Mouse (Mus musculus) left cerebral cortex, adult 9 months (tissue): ENCODE results near the gene Fgfr2.

ENCODE experiments used
- DNase-seq, 2 experiments: peaks; one replicate each; pipeline ENCODE4 v3.0.0; 2022; ENCODE audit warnings: low spot score in 2 of 2

The Fgfr2 gene

DNA sequence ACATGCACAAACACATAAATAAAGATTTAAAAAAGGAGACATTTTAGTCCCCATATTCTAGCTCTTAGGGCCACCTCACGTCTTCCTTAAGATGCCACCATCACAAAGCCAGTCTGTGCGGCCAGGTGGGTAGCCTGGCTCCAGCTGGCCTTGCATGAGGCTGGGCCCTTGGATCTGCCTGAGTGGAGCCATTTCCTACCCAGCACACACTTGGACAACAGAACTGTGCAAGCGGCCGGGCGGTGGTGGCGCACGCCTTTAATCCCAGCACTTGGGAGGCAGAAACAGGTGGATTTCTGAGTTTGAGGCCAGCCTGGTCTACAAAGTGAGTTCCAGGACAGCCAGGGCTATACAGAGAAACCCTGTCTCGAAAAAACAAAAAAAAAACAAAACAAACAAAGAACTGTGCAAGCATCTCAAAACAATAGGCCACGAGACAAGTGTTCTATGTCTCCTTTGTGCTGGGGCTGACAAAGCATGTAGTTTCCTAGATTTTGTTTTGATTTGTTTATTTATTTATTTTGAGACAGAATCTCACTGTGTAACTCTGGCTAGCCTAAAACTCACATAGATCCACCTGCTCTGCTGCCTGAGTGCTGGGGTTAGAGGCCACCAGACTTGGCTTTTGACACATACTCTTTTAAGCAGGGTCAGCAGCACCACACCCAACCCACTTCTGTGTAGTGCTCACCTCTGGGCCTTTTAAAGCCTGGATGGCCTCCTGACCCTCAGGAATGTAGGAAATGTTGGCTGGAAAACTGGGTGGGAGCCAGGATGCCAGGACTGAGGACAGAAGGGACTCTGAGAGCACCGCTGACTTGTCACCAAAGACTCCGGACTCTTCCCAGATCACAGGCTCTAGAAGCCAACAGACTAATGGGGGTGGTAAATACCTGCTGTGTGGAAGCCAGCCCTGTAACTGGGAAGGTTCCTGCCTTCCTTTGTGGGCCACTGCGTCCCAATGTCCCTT is 400.5 kb downstream of the Fgfr2 start:
- no peak for DNase-seq

DNA sequence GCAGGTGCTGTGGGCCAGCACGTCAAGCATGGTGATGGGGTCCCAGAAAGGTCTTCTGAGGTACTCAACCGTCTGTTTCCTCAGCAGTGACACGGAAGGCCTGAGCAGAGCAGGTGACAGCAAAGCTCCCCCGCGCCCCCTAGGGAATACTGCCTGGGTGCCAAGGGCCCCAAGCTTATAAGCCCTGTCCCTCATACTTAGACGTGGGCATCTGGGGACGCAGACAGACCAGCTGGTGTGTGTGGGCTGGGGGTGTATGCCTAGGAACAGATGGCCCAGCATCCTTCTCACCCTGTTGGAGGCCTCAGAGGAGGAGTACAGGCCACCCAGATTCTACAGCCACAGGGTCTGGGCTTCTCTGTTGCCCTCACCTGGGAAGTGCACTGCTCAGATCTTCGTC is 402.6 kb downstream of the Fgfr2 start:
- peak in 1 of 2 experiments; percentile 71 for DNase-seq

DNA sequence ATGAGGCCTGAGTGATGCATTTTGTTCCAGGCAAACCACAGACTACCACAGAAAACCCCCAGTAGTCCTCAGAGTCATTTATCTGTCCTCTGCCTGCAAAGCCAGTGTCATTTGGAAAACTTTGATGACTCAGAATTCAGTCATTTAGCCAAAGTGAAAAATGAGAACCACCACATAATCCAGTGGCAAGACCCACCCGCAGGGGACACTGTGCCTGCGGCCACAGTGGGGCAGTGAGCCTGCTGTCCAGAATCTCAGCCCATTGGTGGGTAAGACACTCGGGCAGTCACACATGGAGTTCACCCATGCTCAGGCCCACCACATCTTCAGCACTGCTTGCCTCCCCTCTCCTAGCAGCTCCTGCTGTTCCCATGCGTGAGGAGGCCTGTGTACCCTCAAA is 403.6 kb downstream of the Fgfr2 start:
- DNase-seq = no peak

DNA sequence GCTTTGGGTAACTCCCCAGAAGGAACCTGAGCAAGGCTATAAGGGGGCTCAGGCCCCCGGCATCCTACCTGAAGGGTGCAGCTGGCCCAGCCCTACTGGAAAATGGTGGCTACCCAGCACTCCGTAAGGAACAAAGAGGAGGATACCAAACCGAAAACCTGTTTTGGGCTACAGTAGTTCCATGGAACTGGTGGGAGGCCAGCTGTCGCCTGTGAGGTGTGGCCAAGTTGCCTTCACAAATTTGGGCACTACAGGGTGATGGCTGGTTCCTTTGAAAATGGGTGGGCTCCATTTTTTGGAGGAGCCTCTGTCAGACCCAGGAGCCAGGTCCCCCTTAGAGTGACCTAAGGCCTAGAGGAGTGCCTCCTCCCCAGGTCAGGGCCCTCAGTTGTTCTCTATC is 407.9 kb downstream of the Fgfr2 start:
- no peak for DNase-seq

DNA sequence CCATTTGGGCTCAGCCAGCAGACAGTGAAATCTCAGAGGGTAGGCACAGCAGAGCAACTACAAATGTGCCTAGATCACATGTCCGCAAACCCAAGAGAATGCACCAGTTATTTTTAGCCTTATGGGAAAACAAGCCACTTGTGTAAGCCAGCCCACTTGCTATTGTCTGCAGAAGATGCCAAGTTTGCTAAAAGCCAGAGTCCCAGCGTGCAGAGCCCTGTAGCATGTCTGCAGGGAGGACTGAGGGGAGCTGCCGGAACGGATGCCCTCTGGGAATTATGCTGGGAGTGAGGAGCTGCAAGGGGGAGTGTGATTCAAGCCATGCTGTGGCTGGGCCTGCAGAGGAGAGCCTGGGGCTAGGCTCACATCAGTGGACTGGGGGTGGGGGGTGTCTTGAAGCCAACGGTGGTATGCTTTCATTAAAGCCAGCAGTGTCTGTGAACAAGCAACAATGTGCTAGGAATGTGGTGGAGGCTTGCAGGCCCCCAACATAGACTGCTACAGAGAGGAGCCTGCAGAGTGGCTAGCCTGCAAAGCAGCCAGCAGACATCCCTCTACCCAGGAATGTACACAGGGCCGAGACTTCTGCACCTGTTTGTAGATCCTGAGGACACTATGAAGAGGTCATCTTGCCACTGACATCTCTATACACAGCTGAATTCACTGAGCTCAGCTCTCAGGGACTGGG is 408.8 kb downstream of the Fgfr2 start:
- DNase-seq = peak; percentile 73 to 78

DNA sequence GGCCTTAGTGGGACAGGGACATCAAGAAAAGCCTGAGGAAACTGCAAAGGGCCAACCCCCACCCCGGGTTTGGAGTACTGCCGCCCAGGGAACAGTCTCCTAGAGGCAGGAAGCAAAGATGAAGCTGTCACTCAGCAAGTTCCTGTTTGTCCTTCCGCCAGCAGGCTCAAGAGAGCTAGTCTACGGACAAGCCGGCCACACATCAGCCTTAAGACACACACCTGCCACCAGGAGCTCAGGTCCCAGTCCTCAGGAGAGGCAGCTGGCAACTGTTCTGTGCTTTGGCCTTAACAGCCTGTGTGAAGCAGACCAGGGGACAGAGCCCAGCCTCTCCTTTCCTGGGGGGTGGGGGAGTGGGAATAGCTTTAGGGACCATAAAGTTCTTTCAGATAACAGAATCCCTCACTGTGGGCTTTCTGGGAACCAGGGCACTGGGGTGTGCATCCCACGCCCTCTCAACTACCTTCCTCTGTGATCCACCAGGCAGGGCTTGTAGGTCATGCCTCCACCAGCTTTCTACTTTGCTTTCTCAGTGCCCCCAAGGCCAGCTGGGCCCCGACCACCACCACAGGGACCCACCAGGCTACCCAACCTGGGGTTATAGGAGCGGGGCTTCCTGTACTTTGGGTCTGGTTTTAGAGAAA is 409.5 kb downstream of the Fgfr2 start:
- no peak for DNase-seq

DNA sequence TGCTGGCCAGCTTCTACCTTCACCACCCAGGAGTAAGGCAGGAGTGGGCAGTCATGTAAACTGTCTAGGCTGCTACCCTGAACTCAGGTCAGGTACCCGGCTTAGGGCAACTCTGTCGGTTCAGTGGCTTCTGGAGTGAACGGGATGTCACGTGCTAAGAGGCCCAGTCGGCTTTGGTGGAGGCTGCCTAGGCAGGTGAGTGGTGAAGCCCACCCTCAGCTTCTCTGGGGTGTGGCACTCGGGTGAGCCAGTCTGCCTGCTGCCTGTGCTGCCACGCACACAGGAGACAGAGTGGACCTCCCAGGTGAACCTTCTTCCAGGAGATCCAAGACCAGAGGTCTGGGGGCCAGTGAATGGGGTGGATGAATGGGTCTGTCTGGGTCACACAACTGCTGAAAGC is 410.2 kb downstream of the Fgfr2 start:
- no peak for DNase-seq

DNA sequence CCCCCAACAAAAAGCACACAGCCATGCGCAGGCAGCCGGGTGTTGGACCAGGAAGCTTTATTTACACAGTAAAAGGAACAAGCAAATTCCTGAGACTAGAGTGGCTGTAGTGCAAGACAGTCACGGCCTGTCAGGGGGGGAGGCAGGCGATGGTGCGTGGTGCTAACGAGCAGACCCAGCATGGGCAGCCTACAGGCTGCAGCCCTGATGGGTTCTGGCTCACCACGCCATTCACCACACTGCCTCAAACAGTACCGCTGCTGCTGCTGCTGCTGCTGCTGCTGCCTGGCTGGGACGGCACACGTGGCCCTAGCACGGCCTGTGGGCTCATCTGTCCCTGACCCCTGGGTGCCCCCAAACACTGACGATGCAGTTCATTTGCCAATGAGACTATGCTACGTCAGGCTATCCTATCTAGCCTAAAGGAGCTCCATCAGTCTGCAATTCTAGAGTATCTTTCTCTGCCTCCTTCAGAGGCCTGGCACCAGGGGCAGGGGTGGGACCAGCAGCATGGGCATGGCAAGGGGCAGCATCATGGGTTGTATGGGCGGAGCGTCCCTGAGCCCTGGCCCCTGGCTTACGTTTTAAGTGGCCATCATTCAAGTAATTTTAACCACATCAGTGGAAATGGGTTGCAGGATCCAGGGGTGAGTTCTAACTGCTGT is 411.0 kb downstream of the Fgfr2 start:
- no peak for DNase-seq

DNA sequence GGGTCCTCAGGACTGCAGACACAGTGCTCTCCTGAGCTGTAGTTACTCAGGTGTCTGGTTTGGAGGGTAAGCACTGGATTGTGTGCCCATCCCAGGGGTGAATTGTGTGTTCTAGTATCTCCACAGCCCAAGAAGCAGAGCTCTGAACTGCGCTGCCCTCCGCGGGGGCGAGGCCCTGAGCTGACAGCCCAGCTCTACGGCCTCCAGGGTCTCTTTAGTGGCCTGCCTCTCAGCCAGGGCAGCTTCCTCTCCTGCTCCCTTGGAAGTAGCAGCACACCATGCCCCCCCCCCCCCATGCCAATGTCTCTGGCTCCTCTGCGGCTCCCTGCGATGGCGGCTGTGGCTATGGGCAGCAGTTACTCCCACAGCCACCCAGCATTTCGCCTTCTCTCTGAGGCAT is 411.6 kb downstream of the Fgfr2 start:
- DNase-seq = no peak

DNA sequence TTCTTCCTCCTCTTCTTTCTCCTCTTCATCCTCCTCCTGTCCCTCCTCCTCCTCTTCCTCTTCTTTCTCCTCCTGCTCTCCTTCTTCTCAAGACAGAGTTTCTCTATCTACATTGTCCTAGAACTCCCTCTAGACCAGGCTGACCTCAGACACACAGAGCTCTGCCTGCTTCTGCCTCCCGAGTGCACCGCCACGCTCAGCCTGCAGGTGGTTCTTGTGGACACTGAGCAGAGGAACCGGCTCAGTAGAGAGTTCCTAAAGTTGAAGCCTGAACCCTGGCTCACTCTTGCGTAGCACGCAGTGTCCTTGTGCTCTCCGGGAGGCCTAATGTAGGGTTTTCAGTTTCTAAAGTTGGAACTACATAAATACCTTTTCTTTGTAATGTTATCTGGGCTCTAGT is 418.0 kb downstream of the Fgfr2 start:
- DNase-seq = no peak

DNA sequence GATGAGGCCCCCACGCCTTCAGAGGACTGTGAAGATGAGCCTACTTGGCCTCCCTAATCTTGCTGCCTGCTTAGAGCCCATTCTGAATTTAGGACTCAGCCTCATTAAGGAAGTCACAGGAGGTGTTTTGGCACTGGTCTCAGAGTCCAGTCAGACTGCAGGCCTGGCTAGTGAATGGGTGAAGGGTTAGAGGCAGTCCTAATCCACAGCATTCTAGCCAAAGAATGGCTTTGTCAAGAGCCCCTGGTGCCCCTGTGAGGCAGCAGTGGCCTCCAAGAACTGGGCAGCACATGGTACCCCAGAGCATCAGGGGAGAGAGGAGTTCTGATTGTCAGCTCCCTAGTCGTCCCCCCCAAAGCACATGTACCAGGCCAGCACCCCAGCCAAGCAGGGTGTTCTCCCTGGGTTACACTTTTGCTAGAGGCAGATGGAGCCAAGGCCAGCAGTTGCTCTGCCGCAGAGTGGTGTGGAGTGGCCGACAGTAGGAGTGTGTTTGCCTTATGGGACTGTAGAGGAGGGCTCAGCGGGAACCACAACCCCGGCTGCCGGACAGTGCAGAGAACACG is 418.8 kb downstream of the Fgfr2 start:
- no peak for DNase-seq

DNA sequence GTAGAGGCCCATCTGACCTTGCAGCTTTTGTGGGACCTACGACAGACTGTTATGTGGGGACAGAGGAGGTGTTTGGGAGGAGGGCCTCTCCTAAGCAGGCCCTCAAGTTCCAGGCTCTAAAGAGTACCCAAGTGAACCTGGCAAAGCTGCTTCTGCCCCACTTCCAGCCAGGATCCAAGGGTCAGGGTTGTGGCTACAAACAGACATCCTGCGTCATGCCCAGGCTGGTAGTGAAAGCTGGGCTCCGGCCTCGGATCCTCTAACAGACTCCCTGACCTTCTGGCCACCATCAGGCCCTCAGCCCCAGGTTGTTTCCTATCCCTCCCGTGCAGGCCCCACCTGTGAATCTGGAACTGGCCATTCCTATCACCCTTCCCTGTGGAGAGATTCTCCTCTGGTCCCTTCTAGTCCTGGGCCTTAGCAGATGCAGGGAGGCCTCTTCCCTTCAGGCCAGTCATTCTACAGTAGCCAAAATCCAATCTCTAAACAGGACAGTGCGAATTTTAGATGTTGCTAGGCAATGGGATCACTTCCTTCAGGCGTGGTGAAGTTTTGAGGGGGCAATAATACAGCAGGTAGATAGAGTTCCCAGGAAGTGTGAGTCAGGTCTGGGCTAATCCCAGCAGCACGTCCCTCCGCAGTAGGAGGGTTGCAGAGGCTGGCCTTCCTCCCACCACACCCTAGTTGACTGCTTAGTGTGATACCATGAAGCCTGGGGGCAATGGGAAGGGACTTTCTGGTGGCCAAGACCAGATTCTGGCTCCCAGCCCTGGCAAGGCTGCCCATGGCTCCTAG is 419.4 kb downstream of the Fgfr2 start:
- DNase-seq = no peak

DNA sequence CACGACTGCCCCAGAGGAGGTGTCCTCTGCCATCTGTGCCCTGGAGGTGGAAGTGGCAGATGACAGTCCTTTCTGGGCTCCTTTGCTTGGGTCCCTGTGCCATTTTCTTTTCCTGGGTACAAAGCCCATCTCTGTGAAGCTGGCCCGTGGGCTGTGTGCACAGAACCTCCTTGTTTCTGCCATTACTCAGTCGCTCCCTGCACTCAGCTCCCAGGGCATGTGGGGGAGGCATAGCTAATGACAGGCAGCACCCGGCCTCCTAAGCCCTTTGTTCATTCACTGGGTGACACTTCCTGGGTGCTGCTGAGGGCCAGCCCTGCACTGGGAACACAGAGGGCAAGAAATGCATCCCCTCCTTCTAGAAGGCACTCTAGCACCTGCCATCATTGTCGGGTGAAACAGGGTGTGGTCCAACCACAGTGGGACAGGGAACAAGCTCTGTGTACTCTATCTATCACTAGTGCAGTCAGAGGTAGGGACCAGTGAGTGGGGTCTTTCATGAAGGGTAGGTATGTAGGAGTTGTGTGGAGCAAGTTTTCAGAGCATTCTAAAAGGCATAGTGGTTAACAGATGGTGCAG is 420.6 kb downstream of the Fgfr2 start:
- no peak for DNase-seq

DNA sequence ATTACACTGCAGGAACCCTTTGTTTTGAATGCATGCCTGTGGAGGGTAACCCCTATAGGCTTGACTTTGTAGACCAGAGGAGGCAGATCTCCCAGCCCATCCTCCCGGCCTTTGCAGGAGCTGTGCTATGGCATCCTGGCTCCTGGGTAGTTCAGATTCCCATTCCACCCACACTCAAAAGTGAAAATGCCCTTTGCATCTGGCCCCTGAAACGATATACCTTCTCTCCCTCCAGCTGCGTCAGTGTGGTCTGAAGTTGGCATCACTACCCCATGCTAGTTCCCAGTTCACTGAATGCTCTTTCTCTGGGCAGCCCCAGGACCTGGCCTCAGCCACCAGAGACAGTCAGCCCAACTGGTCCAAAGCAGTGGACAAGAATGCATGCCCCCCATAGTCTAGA is 421.1 kb downstream of the Fgfr2 start:
- no peak for DNase-seq

DNA sequence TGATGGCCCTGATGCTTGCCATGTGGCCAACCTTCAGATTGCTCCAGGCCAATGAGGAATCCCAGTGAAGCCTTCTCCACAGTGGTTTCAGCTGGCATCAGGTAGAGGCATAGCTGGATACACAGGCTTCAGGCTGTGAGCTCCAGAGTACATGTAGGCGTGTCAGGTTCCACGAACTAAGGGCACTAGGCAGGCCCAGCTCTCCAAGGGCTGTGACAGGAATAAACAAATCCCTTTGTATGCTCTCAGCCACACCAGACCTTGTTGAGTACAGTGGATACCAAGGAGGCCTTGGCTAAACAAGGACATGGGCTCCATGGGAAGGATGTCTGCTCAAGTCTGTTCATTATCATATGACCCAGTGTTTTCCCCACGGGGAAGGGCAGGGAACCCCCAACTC is 421.7 kb downstream of the Fgfr2 start:
- DNase-seq = no peak

DNA sequence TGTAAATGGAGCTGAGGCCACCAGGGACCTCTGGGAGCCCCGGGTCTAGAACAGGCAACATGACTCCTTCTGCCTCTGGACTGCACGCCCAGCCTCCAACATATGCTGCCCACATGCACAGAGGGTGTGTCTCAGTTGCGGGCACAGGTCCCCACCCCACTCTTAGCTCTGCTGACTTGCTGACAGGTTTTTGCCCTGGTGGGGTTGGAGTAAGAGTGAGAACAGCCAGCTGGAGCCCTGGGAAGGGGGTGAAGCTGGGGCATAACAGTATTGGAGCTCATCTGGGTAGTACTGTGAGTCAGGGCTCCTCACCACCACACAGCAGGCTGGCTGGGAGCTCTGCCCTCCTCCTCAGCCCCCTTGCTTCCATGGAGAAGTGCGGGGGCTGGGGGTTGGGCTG is 423.0 kb downstream of the Fgfr2 start:
- no peak for DNase-seq

DNA sequence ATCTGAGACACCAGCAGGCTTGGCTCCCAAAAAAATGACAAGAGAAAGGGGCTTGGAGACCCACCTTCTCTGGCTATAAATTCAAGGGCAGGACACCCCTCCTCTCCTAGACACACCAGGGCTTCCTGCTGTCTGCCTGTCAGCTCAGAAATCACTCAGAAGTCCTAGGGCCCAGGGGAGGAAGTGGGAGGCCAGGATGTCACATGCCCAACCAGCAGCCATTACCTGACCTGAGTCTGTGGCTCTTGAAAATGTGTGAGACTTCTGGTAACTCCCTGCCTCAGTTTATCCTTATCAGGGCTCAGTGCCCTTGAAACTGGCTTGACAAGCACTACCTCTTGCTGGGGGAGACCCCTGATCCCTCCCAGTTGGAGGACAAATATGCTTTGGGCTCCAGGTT is 423.5 kb downstream of the Fgfr2 start:
- DNase-seq = no peak

DNA sequence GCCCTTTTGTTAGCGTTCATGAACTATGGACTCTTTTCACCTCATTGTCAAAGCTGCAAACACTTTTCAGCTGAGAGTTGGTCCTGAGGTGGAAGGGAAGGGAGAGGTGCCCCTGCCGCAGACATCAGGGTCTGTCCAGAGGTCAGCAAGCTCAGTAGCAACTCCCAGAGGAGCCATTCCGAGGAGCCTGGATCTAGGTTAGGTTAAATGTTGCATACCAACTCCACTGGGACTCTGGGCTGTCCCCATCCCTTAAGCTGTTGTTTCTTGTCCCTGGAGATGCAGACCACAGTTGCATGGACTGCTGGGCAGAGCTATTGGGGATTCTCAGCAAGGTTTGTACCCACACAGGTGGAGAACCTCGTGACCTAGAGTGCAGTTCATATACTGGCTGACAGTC is 424.0 kb downstream of the Fgfr2 start:
- DNase-seq = no peak

DNA sequence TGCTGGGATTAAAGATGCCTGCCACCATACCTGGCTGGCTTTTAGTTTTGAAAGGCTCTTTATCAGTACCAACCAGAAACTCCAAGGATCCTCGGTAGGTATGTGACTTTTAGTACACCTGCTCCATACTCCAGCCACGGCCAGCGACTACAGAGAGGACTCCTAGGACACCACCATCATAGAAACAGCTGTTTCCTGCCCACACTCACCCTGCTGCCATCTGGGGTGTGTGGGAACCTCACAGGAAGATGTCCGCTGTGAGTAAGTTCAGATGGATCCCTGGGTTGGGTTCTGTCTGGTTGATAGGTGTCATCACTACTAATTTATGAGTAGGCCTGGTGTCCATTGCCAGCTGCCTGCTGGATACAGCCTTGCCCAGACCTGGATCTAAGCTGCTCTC is 424.4 kb downstream of the Fgfr2 start:
- DNase-seq = no peak

DNA sequence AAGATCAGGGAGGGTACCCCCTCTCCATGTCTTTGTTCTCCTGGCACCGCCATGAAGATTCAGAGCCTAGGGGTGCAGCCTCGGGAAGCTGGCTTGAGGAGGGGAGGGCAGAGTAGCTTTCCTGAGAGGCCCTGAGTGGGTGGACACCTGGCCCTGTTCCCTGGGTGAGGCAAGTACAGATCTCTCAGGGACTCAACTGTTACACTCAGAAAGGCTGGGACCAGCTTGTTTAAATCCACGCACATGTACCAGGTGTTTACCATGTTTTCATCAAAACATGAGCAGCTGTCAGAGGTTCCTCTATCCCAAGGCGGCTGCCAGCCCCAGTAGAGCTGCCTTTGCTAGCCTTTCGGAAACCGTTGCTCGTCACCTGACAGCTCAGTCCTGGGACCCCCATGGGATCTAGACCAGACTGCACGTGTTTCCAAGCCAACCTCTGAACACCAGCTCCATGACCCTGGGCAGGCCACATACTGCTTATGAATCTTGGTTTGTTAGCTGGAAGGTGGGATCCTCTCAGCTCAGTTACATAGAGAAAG is 425.8 kb downstream of the Fgfr2 start:
- DNase-seq = no peak
